Mouse (Mus musculus): Measurements from ENCODE around the gene Lmntd2. TPM values are rescaled to one million over a fixed set of nuclear protein-coding genes. Genes with fewer than 3 reads are reported as not detected.
"Not testable (repeated sequence)": the region's sequence is repeated elsewhere in the genome, so short reads cannot be mapped to it uniquely, and the experiment has no call there.

The Lmntd2 gene
- polyA plus RNA-seq (2015; fragmentation: Nextera tagmentation; extraction: Ambion mirVana), result 0.35 and 0.89 TPM in 2 replicates

DNA sequence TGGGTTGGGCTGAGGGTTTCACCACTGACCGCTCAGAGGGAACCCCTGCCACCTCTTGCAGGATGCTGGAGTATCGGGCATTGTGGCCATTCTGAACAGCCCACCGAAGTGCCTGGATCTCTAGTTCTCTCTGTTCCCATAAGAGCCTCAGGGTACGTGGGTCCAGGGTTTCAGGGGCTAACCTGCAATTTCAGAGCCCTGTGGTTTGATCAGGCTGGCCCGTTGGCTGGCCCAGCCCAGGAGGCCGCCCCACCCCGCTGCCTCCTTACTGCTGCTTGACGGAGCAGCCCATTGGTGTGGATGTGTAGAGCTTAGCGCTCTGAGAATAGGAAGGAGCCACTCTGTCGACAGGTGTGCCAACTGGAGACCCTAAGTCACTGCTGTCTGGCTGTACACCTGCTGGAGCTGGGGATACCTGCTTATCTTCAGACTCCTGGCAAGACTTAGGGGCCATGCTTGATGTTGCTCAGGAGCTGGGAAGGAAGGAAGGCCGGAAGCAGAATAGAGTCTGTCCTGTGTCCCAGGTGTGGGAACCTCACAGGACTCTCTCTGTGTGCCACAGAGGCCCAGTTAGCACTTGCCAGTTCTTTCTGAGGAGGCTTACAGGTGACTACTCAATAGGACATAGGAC is at the start of gene Lmntd2:
Gene Lmntd2, minus strand, starts transcription at position 476 of the 631 bp plus-strand sequence.
- peak within 1 kb of the TSS; percentile 94 for H3K4me2 ChIP-seq (ENCODE audit: low read length)
- H3K27me3 ChIP-seq (replicated peaks; ENCODE audit: control insufficient read depth, insufficient read depth, low read length), result no peaks in the 10 kb centered on the region
- H3K36me3 ChIP-seq (ENCODE audit: control insufficient read depth, insufficient read depth, low read length), result no peaks in the 10 kb centered on the region
- H3K4me1 ChIP-seq (ENCODE audit: control insufficient read depth, insufficient read depth, low read depth, low read length), result peaks cover 14% of the 10 kb centered on the region
- H3K9ac ChIP-seq (ENCODE audit: low read depth, low read length), result peak within 1 kb of the TSS; percentile 65
- H3K9me3 ChIP-seq (ENCODE audit: control insufficient read depth, low read length), result no peaks in the 10 kb centered on the region
- peak within 1 kb of the TSS; percentile 60 for H3K4me3 ChIP-seq (ENCODE audit: low read length)
- 93% methylated on average over 11 of the region's 11 CpGs for WGBS
- ATAC-seq, result no peak
- H3K27ac ChIP-seq (ENCODE audit: low read depth, low read length), result peak within 1 kb of the TSS; percentile 15; the same call in 1 of the 2 replicates

DNA sequence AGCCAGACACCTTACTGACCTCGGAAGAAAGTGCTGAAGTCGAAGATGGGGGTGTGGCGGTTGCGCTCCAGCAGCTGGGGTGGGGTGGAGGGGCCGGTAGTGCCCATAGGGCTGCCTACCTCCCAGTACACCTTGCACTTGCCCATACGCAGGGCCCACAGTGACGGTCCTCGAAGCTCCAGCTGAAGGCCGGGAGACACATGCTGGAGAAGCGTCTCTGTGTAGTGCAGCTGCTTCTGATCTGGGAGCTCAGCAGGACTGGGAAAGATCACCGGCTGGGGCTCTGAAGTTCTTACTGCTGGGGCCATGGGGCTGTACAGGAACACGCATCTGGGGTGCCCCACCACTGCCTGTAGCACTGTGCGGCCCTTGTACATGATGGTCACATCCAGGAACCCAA is 49.8 kb upstream of the Lmntd2 start:
- Histone ChIP-seq H3K36me3 (ENCODE audit: control insufficient read depth, insufficient read depth, low read length) (peaks cover 52% of the 10 kb centered on the region), H3K4me1 (ENCODE audit: control insufficient read depth, insufficient read depth, low read depth, low read length) (peaks cover 3% of the 10 kb centered on the region; the same call in 1 of the 2 replicates), H3K27me3 (replicated peaks; ENCODE audit: control insufficient read depth, insufficient read depth, low read length) (no peaks in the 10 kb centered on the region), H3K4me3 (ENCODE audit: low read length) (no peak overlapping the region), H3K4me2 (ENCODE audit: low read length) (no peak overlapping the region), H3K9ac (ENCODE audit: low read depth, low read length) (no peak overlapping the region), H3K27ac (ENCODE audit: low read depth, low read length) (no peak overlapping the region), H3K9me3 (ENCODE audit: control insufficient read depth, low read length) (no peaks in the 10 kb centered on the region)
- ATAC-seq, result 0 out of 2 replicates have a peak, but pooled peaks have one; percentile 26
- WGBS, result 90% methylated on average over 13 of the region's 13 CpGs

DNA sequence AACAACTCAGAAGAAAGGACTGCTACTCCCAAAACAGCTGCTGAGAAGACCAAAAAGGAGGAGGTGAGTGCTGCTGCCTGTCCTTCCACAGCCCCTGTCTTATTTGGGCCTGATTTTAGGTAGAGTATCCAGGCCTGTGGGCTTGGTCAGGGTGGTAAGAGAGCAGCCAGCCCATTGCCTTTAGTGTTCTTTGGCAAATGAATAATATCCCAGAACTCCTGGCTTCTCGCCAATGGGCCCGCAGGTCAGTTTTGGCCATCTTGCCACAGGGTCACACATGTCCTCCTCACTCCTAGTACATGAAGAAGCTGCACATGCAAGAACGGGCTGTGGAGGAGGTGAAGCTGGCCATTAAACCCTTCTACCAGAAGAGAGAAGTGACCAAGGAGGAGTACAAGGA is 47.6 kb upstream of the Lmntd2 start:
- Histone ChIP-seq H3K27ac (ENCODE audit: low read depth, low read length) (no peak overlapping the region), H3K4me3 (ENCODE audit: low read length) (no peak overlapping the region), H3K36me3 (ENCODE audit: control insufficient read depth, insufficient read depth, low read length) (peaks cover 73% of the 10 kb centered on the region), H3K9me3 (ENCODE audit: control insufficient read depth, low read length) (no peaks in the 10 kb centered on the region), H3K27me3 (replicated peaks; ENCODE audit: control insufficient read depth, insufficient read depth, low read length) (no peaks in the 10 kb centered on the region), H3K9ac (ENCODE audit: low read depth, low read length) (no peak overlapping the region), H3K4me2 (ENCODE audit: low read length) (no peak overlapping the region), H3K4me1 (ENCODE audit: control insufficient read depth, insufficient read depth, low read depth, low read length) (peaks cover 2% of the 10 kb centered on the region; the same call in 1 of the 2 replicates)
- 94% methylated on average over 3 of the region's 3 CpGs for WGBS
- no peak for ATAC-seq

DNA sequence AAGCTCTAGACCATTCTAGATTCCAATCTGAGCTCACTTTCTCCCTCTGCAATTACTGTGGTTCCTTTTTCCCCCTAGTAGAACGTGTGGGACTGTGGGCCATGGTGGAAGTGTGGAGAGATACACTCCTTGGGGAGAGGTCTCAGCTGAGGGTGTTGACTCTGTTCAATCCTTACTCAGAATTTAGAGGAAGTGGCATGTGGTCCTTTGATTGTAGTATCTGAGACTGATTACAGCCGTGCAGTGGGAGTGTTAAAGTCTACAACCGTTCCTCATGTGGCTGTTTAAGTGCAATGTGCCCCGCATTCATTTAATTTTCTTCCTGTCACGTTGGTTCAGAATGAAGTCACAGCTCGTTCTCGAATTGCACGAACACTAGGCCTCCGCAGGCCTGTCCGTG is 42.3 kb upstream of the Lmntd2 start:
- H3K4me3 ChIP-seq (ENCODE audit: low read length), result no peak overlapping the region
- no peaks in the 10 kb centered on the region for H3K4me1 ChIP-seq (ENCODE audit: control insufficient read depth, insufficient read depth, low read depth, low read length)
- 94% methylated on average over 10 of the region's 10 CpGs for WGBS
- no peak overlapping the region for H3K27ac ChIP-seq (ENCODE audit: low read depth, low read length)
- no peaks in the 10 kb centered on the region for H3K27me3 ChIP-seq (replicated peaks; ENCODE audit: control insufficient read depth, insufficient read depth, low read length)
- no peaks in the 10 kb centered on the region for H3K9me3 ChIP-seq (ENCODE audit: control insufficient read depth, low read length)
- ATAC-seq, result no peak
- H3K36me3 ChIP-seq (ENCODE audit: control insufficient read depth, insufficient read depth, low read length), result peaks cover 54% of the 10 kb centered on the region
- H3K9ac ChIP-seq (ENCODE audit: low read depth, low read length), result no peak overlapping the region
- no peak overlapping the region for H3K4me2 ChIP-seq (ENCODE audit: low read length)

DNA sequence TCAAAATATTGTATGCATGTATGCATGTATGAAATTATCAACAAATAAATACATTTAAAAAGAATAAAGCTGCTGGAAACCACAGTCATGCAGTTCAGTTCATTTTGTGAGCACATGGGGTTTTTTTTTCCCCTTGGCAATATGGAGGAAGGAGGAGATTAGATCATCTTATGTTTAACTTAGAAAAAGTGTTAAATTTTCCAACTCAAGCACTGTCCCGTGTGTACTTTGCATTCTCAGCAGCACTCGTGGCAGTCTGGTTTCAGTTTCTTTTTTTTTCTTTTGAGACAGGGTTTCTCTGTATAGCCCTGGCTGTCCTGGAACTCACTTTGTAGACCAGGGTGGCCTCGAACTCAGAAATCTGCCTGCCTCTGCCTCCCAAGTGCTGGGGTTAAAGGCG is 36.6 kb upstream of the Lmntd2 start:
- not testable (repeated sequence) for H3K27me3 ChIP-seq (replicated peaks; ENCODE audit: control insufficient read depth, insufficient read depth, low read length); ATAC-seq; H3K27ac ChIP-seq (ENCODE audit: low read depth, low read length); H3K4me2 ChIP-seq (ENCODE audit: low read length); H3K9ac ChIP-seq (ENCODE audit: low read depth, low read length); H3K4me1 ChIP-seq (ENCODE audit: control insufficient read depth, insufficient read depth, low read depth, low read length); H3K9me3 ChIP-seq (ENCODE audit: control insufficient read depth, low read length); H3K4me3 ChIP-seq (ENCODE audit: low read length)
- H3K36me3 ChIP-seq (ENCODE audit: control insufficient read depth, insufficient read depth, low read length), result peaks cover 39% of the 10 kb centered on the region
- 88% methylated on average over 4 of the region's 4 CpGs for WGBS

DNA sequence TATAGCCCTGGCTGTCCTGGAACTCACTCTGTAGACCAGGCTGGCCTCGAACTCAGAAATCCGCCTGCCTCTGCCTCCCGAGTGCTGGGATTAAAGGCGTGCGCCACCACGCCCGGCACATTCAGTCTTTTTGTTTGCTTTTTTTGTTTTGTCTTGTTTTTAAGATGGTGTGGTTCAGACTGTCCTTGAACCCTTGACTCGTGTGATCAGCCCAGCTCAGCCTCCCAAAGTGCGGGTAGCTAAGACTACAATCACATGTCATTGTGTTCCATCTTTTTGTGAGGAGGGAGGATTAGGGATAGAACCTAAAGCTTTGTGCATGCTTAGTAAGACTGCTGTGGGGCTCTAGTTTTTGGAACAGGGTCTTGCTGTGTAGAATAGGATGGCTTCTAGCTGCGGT is 17.7 kb upstream of the Lmntd2 start:
- H3K36me3 ChIP-seq (ENCODE audit: control insufficient read depth, insufficient read depth, low read length), result peaks cover 35% of the 10 kb centered on the region
- 93% methylated on average over 9 of the region's 10 CpGs for WGBS
- no peaks in the 10 kb centered on the region for H3K27me3 ChIP-seq (replicated peaks; ENCODE audit: control insufficient read depth, insufficient read depth, low read length)
- H3K4me2 ChIP-seq (ENCODE audit: low read length), result no peak overlapping the region
- no peaks in the 10 kb centered on the region for H3K9me3 ChIP-seq (ENCODE audit: control insufficient read depth, low read length)
- peaks cover 18% of the 10 kb centered on the region for H3K4me1 ChIP-seq (ENCODE audit: control insufficient read depth, insufficient read depth, low read depth, low read length)
- H3K4me3 ChIP-seq (ENCODE audit: low read length), result no peak overlapping the region
- H3K27ac ChIP-seq (ENCODE audit: low read depth, low read length), result no peak overlapping the region
- H3K9ac ChIP-seq (ENCODE audit: low read depth, low read length), result no peak overlapping the region
- no peak for ATAC-seq

DNA sequence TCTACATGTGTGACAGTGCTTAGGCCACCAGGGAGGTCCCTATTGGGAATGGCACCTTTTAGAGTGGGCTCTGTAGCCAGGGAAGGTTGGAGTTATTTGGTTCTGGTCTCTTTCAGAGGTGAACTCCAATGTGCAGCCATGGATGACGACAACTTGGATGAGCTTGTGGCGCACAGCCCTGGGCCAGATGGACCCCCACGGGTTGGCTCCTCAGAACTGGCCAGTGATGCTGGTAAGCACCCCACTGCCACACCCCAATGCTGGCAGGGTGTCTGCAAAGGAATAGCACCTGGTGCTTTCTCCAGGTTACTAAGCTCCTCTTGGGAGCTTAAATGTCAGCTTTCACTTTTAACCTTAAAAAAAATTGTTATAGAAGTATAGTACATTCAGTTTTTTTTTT is 17.2 kb upstream of the Lmntd2 start:
- H3K4me2 ChIP-seq (ENCODE audit: low read length), result no peak overlapping the region
- H3K36me3 ChIP-seq (ENCODE audit: control insufficient read depth, insufficient read depth, low read length), result peaks cover 34% of the 10 kb centered on the region
- H3K27me3 ChIP-seq (replicated peaks; ENCODE audit: control insufficient read depth, insufficient read depth, low read length), result no peaks in the 10 kb centered on the region
- H3K4me3 ChIP-seq (ENCODE audit: low read length), result no peak overlapping the region
- WGBS, result 89% methylated on average over 3 of the region's 3 CpGs
- no peak for ATAC-seq
- peaks cover 18% of the 10 kb centered on the region for H3K4me1 ChIP-seq (ENCODE audit: control insufficient read depth, insufficient read depth, low read depth, low read length)
- H3K27ac ChIP-seq (ENCODE audit: low read depth, low read length), result no peak overlapping the region
- H3K9me3 ChIP-seq (ENCODE audit: control insufficient read depth, low read length), result no peaks in the 10 kb centered on the region
- H3K9ac ChIP-seq (ENCODE audit: low read depth, low read length), result no peak overlapping the region

DNA sequence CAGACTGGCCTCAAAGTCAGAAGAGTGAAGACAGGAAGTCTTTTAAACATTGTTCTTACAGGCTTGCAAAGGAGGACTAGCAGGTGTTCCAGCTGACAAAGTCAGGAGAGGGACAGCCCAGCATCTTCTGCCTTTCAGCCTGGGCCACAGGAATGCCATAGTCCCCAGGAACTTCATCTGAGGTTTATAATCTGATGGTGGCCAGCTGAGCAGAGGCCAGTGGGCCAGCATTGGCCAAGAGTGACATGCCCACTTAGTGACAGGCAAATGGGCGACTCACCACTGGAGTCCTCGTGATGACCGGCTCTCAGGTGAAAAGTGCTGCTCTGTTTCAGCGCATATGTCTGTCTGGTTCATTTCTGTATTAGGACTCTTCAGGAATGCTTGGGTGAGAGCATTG is 16.7 kb upstream of the Lmntd2 start:
- Histone ChIP-seq H3K4me3 (ENCODE audit: low read length) (no peak overlapping the region), H3K27ac (ENCODE audit: low read depth, low read length) (no peak overlapping the region), H3K36me3 (ENCODE audit: control insufficient read depth, insufficient read depth, low read length) (peaks cover 30% of the 10 kb centered on the region), H3K9ac (ENCODE audit: low read depth, low read length) (no peak overlapping the region), H3K4me1 (ENCODE audit: control insufficient read depth, insufficient read depth, low read depth, low read length) (peaks cover 18% of the 10 kb centered on the region), H3K9me3 (ENCODE audit: control insufficient read depth, low read length) (no peaks in the 10 kb centered on the region), H3K27me3 (replicated peaks; ENCODE audit: control insufficient read depth, insufficient read depth, low read length) (no peaks in the 10 kb centered on the region), H3K4me2 (ENCODE audit: low read length) (no peak overlapping the region)
- ATAC-seq, result no peak
- 97% methylated on average over 4 of the region's 4 CpGs for WGBS

DNA sequence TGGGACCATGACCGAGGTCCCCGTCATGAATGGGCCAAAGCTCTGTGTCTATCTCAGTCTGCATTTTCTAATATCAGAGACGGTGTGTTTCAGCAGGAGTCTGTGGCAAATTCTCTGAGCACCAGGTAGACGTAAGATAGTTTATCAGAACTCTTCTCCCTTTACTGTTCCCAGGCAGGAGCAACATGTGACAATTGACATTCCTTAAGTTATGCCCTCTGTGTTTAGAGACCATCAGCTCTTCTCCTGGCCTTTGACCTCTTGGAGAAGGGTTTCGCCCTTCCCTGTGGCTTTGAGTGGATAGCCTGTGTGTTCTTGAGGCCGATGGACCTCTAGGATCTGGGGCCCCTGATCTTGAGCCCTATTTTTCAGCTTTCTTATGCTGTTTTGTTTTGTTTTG is 15.8 kb upstream of the Lmntd2 start:
- H3K36me3 ChIP-seq (ENCODE audit: control insufficient read depth, insufficient read depth, low read length), result peaks cover 25% of the 10 kb centered on the region
- peak overlapping the region; percentile 74 for H3K4me3 ChIP-seq (ENCODE audit: low read length)
- H3K4me1 ChIP-seq (ENCODE audit: control insufficient read depth, insufficient read depth, low read depth, low read length), result peaks cover 18% of the 10 kb centered on the region
- peak overlapping the region; percentile 95; the same call in 1 of the 2 replicates for H3K9ac ChIP-seq (ENCODE audit: low read depth, low read length)
- H3K27me3 ChIP-seq (replicated peaks; ENCODE audit: control insufficient read depth, insufficient read depth, low read length), result no peaks in the 10 kb centered on the region
- WGBS, result 59% methylated on average over 6 of the region's 6 CpGs
- H3K9me3 ChIP-seq (ENCODE audit: control insufficient read depth, low read length), result no peaks in the 10 kb centered on the region
- H3K4me2 ChIP-seq (ENCODE audit: low read length), result peak overlapping the region; percentile 85
- ATAC-seq, result no peak
- H3K27ac ChIP-seq (ENCODE audit: low read depth, low read length), result no peak overlapping the region

Measured in hindbrain, embryonic 16.5 days (tissue).